In genomic region chr11:98971316-98972031, GRCm38 (mm10) we compare ENCODE assay signal across 8 mouse cellular contexts. TPM values are rescaled to one million over a fixed set of nuclear protein-coding genes. Genes with fewer than 3 reads are reported as not detected.
A peak's percentile ranks its signal among the peaks of the same experiment; 100 is the strongest.
DNase-seq lines count a peak whose midpoint lies in the region; ATAC-seq and TF ChIP-seq lines count a peak whose summit lies in the region.

No protein-coding gene starts in this region.

- H3K4me3 ChIP-seq in heart, postnatal 0 days (ENCODE audit: low read depth, low read length) = no peak overlapping the region

- TF ChIP-seq CTCF in heart, postnatal 0 days (IDR thresholded peaks at IDR 0.05; ENCODE audit: low read depth) = no peak

- no peak overlapping the region for H3K4me2 ChIP-seq in heart, postnatal 0 days (ENCODE audit: low read depth, low read length)

- no peaks in the 10 kb centered on the region for H3K27me3 ChIP-seq in heart, postnatal 0 days (ENCODE audit: control insufficient read depth, insufficient read depth, low read length)

- peaks cover 27% of the 10 kb centered on the region for H3K4me1 ChIP-seq in heart, postnatal 0 days (ENCODE audit: control insufficient read depth, insufficient read depth)

- ATAC-seq in cerebellum, adult (ENCODE audit: insufficient number of reproducible peaks, low FRiP score, low TSS enrichment) = no peak
- ATAC-seq in heart, postnatal 0 days (ENCODE audit: insufficient read depth, low read depth) = no peak
- no peak for ATAC-seq in megakaryocyte progenitor cell, adult 5-6 weeks (replicated peaks; ENCODE audit: poor library complexity)
- ATAC-seq in frontal cortex, adult (ENCODE audit: low TSS enrichment) = no peak

- no peaks in the 10 kb centered on the region for H3K9me3 ChIP-seq in heart, postnatal 0 days (replicated peaks; ENCODE audit: control insufficient read depth, low read length)

- H3K27ac ChIP-seq in heart, postnatal 0 days (ENCODE audit: low read depth) = no peak overlapping the region

- 57% methylated on average over 23 of the region's 23 CpGs for WGBS in heart, postnatal 0 days

- TF ChIP-seq EP300 in heart, postnatal 0 days (IDR thresholded peaks at IDR 0.05; ENCODE audit: low read depth) = no peak

- H3K36me3 ChIP-seq in heart, postnatal 0 days (replicated peaks; ENCODE audit: control insufficient read depth, insufficient read depth, low read length) = peaks cover 65% of the 10 kb centered on the region

- DNase-seq in cerebellum, adult 11 months = peak; percentile 66
- DNase-seq in thymus, postnatal 4 days = peak; percentile 28
- no peak for DNase-seq in thymus, postnatal 14 days
- DNase-seq in heart, postnatal 0 days (ENCODE audit: low spot score) = peak; percentile 50
- peak; percentile 53 for DNase-seq in lung, postnatal 36 days

- H3K9ac ChIP-seq in heart, postnatal 0 days (replicated peaks; ENCODE audit: low read depth, low read length) = no peak overlapping the region

RNA-seq across cellular contexts. Expression of gene Gjd3, which starts 11.3 kb away (rescaled TPM):
- 4.2 and 14.7 TPM in 2 replicates for total RNA-seq in heart, postnatal 0 days (2014; rRNA removed; ENCODE audit: low replicate concordance)
- 5.8 and 6.3 TPM in 2 replicates for polyA plus RNA-seq in heart, postnatal 0 days (2015; fragmentation: Nextera tagmentation; extraction: Ambion mirVana)
- not detected in 2 replicates for total RNA-seq in megakaryocyte progenitor cell, adult 5-6 weeks (2015)
- total RNA-seq in megakaryocyte progenitor cell, adult 5-6 weeks (2017) = not detected in 2 replicates

RNA-seq across cellular contexts. Expression of gene Rara, which starts 43.9 kb away (rescaled TPM):
- total RNA-seq in heart, postnatal 0 days (2014; rRNA removed; ENCODE audit: low replicate concordance) = 24.0 and 36.2 TPM in 2 replicates
- 14.7 and 15.8 TPM in 2 replicates for polyA plus RNA-seq in heart, postnatal 0 days (2015; fragmentation: Nextera tagmentation; extraction: Ambion mirVana)
- 4.4 and 5.9 TPM in 2 replicates for total RNA-seq in megakaryocyte progenitor cell, adult 5-6 weeks (2015)
- total RNA-seq in megakaryocyte progenitor cell, adult 5-6 weeks (2017) = 1.6 and 2.2 TPM in 2 replicates

RNA-seq across cellular contexts. Expression of gene Top2a, which starts 52.5 kb away (rescaled TPM):
- 52.9 and 91.1 TPM in 2 replicates for total RNA-seq in heart, postnatal 0 days (2014; rRNA removed; ENCODE audit: low replicate concordance)
- polyA plus RNA-seq in heart, postnatal 0 days (2015; fragmentation: Nextera tagmentation; extraction: Ambion mirVana) = 38.2 and 38.9 TPM in 2 replicates
- 284 and 285 TPM in 2 replicates for total RNA-seq in megakaryocyte progenitor cell, adult 5-6 weeks (2015)
- total RNA-seq in megakaryocyte progenitor cell, adult 5-6 weeks (2017) = 584 and 646 TPM in 2 replicates
